Mouse (Mus musculus): ENCODE data around the gene Rhof.

DNA sequence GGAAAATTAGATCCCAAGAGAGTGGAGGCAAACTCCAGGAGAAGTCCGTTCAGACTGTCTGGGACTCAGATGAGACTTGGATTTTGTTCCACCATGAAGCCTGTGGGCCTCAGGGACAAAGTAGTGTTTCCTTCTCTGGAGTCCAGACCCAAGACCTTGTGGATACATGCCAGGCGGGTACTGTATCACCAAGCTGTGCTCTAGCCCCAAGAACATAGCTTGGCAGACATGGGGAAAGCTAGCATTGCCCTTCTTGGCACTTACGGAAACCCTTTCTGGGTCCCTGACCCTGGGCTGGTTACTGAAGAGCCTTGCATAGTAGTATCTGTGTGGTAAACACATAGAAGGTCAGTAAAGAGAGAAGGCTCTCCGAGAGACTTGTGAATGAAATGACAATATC is 27.0 kb upstream of the Rhof start:
- TF ChIP-seq CTCF (IDR thresholded peaks at IDR 0.05; ENCODE audit: extremely low read depth, insufficient read depth, insufficient read length, insufficient replicate concordance) (no peak), POLR2A (IDR thresholded peaks at IDR 0.05; ENCODE audit: low read depth, low read length) (no peak)

Data from spleen, adult 2 months (tissue).